Mouse (Mus musculus) neural tube, postnatal 0 days (tissue): ENCODE data around the gene Unc50. TPM values are rescaled to one million over a fixed set of nuclear protein-coding genes. Genes with fewer than 3 reads are reported as not detected.

Source experiments
- polyA plus RNA-seq: library from polyadenylated mRNA; unstranded; fragments of >200 nt; fragmentation: Nextera tagmentation; extraction: Ambion mirVana; gene quantifications from 2 replicates; pipeline ENCODE4 v1.2.1, GENCODE M21; 2015

Unc50 gene
- polyA plus RNA-seq = 130 and 143 TPM in 2 replicates

DNA sequence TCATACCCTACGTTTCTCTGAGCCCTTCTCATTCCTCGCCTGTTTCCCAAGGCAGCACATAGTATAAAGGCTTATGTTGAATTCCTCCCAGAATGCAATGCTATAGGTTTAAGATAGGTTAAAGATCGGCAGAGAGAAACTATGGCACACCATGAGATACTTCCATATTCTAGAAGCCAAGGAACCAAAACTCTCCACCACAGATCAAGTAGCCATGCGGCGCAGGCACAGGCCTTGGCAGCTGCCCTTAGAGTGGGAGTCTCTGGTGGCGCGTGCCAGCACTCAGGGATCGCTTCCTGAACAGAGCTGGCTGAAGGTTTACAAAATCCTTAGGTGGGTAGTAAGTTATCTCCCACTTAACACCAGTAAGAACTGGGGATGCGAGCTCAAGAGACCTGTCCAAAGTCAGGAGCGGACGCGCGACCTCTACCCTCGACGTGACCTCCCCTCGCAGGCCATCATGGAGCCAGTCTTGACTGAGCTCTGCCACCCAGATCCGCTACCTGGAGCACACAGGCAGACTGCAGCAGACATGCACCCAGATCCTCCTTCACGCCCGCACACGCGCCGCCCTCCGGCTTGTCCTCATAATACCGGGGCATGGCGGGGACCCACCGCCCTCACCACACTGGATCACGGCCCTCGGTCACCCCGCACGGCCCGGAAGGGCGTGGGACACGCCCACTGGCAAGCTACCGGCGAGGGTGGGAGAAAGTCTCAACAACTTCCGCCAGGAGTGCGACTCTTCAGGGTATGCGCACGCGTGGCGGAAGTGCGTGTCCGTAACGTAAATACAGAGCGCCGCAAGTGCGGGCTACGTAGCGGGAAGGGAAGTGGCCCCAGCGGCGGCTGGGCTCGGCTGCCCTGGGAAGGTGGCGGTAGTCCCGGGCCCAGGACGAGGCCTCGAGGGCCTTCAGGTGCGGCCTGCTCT, at the start of gene Unc50, which contains the start of gene Coa5:
Gene Unc50 (plus strand): TSS at position 774 of the 931 bp plus-strand sequence.
Gene Coa5 (minus strand): TSS at position 738 of the 931 bp plus-strand sequence.

Other genes with a start within 250 kb of the Unc50 start
- 0.10 and 0.12 TPM in 2 replicates for gene Cnga3, start 215.7 kb upstream of the Unc50 start, polyA plus RNA-seq
- 64.7 and 68.6 TPM in 2 replicates for gene Inpp4a, start 130.3 kb upstream of the Unc50 start, polyA plus RNA-seq
- gene Coa5, start within 50 bp of the Unc50 start, polyA plus RNA-seq = 42.3 and 45.0 TPM in 2 replicates
- 9.2 and 11.1 TPM in 2 replicates for gene Mgat4a, start 110.9 kb downstream of the Unc50 start, polyA plus RNA-seq